Mouse (Mus musculus) ES-E14 (cell line): Measurements from ENCODE around the gene Cdk17.

ENCODE experiments used
- HCFC1 ChIP-seq: IDR thresholded peaks from 2 replicates; pipeline ENCODE4 v1.6.1; 2012; ENCODE audit warnings: low read length, inconsistent platforms, borderline replicate concordance; ENCODE audit not compliant: insufficient read depth
- ZC3H11A ChIP-seq: IDR thresholded peaks from 2 replicates; pipeline ENCODE4 v1.6.1; 2012; ENCODE audit warnings: low read depth, mild to moderate bottlenecking, inconsistent platforms, low read length, borderline replicate concordance
- ZNF384 ChIP-seq: IDR thresholded peaks from 2 replicates; pipeline ENCODE4 v1.6.1; 2012; ENCODE audit warnings: low read depth, low read length, inconsistent platforms

- TF ChIP-seq ZNF384 (no peak), ZC3H11A (no peak), HCFC1 (no peak)
These were observed 87.2 kb downstream of the Cdk17 start for GRCm38 (mm10) chr10:93247902-93248301.
